1 mouse cellular context compared by ENCODE assay signal in the genomic region with DNA sequence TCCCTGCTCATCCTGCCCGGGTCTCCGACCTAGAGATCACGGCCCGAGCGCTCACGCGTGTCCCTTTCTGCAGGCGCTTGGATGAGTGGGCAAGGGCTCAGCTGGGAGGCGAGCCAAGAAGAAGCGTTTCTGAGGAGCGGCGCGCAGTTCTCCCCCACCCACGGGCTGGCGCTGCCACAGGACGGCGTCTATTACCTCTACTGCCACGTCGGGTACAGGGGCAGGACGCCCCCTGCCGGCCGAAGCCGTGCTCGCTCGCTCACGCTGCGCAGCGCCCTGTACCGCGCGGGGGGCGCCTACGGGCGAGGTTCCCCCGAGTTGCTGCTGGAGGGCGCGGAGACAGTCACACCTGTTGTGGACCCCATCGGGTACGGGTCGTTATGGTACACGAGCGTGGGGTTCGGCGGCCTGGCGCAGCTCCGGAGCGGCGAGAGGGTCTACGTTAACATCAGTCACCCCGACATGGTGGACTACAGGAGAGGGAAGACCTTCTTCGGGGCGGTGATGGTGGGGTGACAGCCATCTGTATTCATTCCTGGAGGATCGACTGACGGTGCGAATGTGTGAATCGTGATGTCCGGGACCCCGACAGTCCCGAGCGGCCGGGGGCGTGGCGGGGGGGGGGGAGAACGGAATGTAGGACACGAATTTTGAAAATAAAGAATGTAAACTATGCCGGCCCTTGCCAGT.
TF ChIP-seq lines count a peak whose summit lies in the region.

No protein-coding gene starts in this region.

TF ChIP-seq in CH12.LX, 34 proteins besides CTCF, POLR2A, EP300 and RAD21 (continued from another document):
- TF ChIP-seq MEF2A (IDR thresholded peaks at IDR 0.05; ENCODE audit: borderline replicate concordance, low read depth, low read length), result peak; percentile 56; the same call in 1 of the 2 replicates
- TF ChIP-seq TCF12 (IDR thresholded peaks at IDR 0.05; ENCODE audit: low read depth, low read length), result peak; percentile 54; the same call in 1 of the 2 replicates
- TF ChIP-seq MAZ (IDR thresholded peaks at IDR 0.05; ENCODE audit: low read depth, low read length), result peak; percentile 90
- TF ChIP-seq ZMIZ1 (IDR thresholded peaks at IDR 0.05; ENCODE audit: low read depth, low read length), result 0 out of 2 replicates have a peak, but pooled peaks have one; percentile 20
- no peak for TF ChIP-seq HCFC1 (IDR thresholded peaks at IDR 0.05; ENCODE audit: low read depth, low read length)
- no peak for TF ChIP-seq GABPA (IDR thresholded peaks at IDR 0.05; ENCODE audit: insufficient replicate concordance, low read depth, low read length)
- 0 out of 2 replicates have a peak, but pooled peaks have one; percentile 39 for TF ChIP-seq ELF1 (IDR thresholded peaks at IDR 0.05; ENCODE audit: low read depth, low read length)
- no peak for TF ChIP-seq POLR2AphosphoS2 (IDR thresholded peaks at IDR 0.05; ENCODE audit: low read depth, low read length)
- no peak for TF ChIP-seq ZKSCAN1 (IDR thresholded peaks at IDR 0.05; ENCODE audit: borderline replicate concordance, low read depth, low read length)
- TF ChIP-seq UBTF (IDR thresholded peaks at IDR 0.05; ENCODE audit: low read depth, low read length), result no peak
- peak; percentile 40; the same call in 1 of the 2 replicates for TF ChIP-seq ZNF384 (IDR thresholded peaks at IDR 0.05; ENCODE audit: low read depth, low read length)
- TF ChIP-seq IRF4 (IDR thresholded peaks at IDR 0.05; ENCODE audit: low read depth, low read length), result peak; percentile 44; the same call in 1 of the 2 replicates
- peak; percentile 57; the same call in 1 of the 2 replicates for TF ChIP-seq NRF1 (IDR thresholded peaks at IDR 0.05; ENCODE audit: low read depth, low read length)
- TF ChIP-seq NELFE (IDR thresholded peaks at IDR 0.05; ENCODE audit: low read depth, low read length), result peak; percentile 59
- TF ChIP-seq MXI1 (IDR thresholded peaks at IDR 0.05; ENCODE audit: low read depth, low read length), result peak; percentile 87
- TF ChIP-seq SIN3A (IDR thresholded peaks at IDR 0.05; ENCODE audit: low read length), result peak; percentile 87
- no peak for TF ChIP-seq PAX5 (IDR thresholded peaks at IDR 0.05; ENCODE audit: low read length)
- TF ChIP-seq MYC (IDR thresholded peaks at IDR 0.05; ENCODE audit: low read depth, low read length), result 0 out of 2 replicates have a peak, but pooled peaks have one; percentile 51
- peak; percentile 39 for TF ChIP-seq CHD2 (IDR thresholded peaks at IDR 0.05; ENCODE audit: low read length)
- TF ChIP-seq TBP (conservative IDR thresholded peaks at IDR 0.05; ENCODE audit: low read depth, low read length), result no peak
- TF ChIP-seq SMC3 (IDR thresholded peaks at IDR 0.05; ENCODE audit: low read depth, low read length), result peak; percentile 93
- TF ChIP-seq KAT2A (IDR thresholded peaks at IDR 0.05; ENCODE audit: insufficient replicate concordance, low read length), result no peak
- TF ChIP-seq E2F4 (IDR thresholded peaks at IDR 0.05; ENCODE audit: insufficient replicate concordance, low read depth, low read length), result no peak
- no peak for TF ChIP-seq USF1 (IDR thresholded peaks at IDR 0.05; ENCODE audit: low read depth, low read length)
- no peak for TF ChIP-seq JUN (IDR thresholded peaks at IDR 0.05; ENCODE audit: insufficient read depth, low read depth, low read length)
- TF ChIP-seq BHLHE40 (IDR thresholded peaks at IDR 0.05; ENCODE audit: low read depth, low read length), result no peak; the same call in 1 of the 2 replicates
- TF ChIP-seq MAFK (IDR thresholded peaks at IDR 0.05; ENCODE audit: insufficient replicate concordance, low read length), result no peak
- peak; percentile 66 for TF ChIP-seq ZC3H11A (IDR thresholded peaks at IDR 0.05; ENCODE audit: low read depth, low read length)
- no peak for TF ChIP-seq USF2 (conservative IDR thresholded peaks at IDR 0.05; ENCODE audit: low read depth, low read length)
